Mouse (Mus musculus): ENCODE data around the gene Inpp4b. TPM values are rescaled to one million over a fixed set of nuclear protein-coding genes. Genes with fewer than 3 reads are reported as not detected.
"Not testable (repeated sequence)": the region's sequence is repeated elsewhere in the genome, so short reads cannot be mapped to it uniquely, and the experiment has no call there.

The Inpp4b gene
- polyA plus RNA-seq, 1 experiment from 2014 or later: 11.4 TPM

DNA sequence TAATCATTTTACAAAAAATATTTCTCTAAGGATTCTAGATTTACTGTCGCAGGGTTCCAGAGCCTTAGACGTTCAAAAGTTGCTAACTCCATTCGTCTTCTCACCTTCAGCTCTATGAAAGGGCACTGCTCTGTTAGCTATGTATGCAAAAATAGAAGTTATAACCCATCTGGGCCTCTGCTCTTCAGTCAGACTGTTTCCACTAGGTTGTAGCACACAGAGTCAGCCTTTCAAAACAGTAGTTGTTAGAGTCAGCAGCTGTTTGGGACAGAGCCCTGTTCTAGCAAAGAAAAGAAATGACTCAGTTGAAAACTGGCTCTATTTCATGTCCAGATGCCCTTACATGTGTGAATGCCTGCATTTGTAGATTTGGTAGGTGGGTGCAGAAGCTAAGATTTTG is 442.4 kb downstream of the Inpp4b start:
- no peaks in the 10 kb centered on the region for H3K4me1 ChIP-seq (replicated peaks; ENCODE audit: control insufficient read depth, insufficient read depth, low read length)
- no peak for ATAC-seq (ENCODE audit: low FRiP score)
- no peaks in the 10 kb centered on the region for H3K27me3 ChIP-seq (ENCODE audit: control insufficient read depth, insufficient read depth, low read length)
- 91% methylated on average over 3 of the region's 3 CpGs for WGBS
- no peaks in the 10 kb centered on the region for H3K9me3 ChIP-seq (ENCODE audit: control insufficient read depth, low read length)
- DNase-seq (ENCODE audit: low spot score): no peak
- H3K27ac ChIP-seq: no peak overlapping the region
- H3K4me3 ChIP-seq (replicated peaks; ENCODE audit: low read length): no peak overlapping the region
- no peak overlapping the region for H3K9ac ChIP-seq
- no peak overlapping the region for H3K4me2 ChIP-seq (replicated peaks)
- no peaks in the 10 kb centered on the region for H3K36me3 ChIP-seq (replicated peaks; ENCODE audit: control insufficient read depth, insufficient read depth)

DNA sequence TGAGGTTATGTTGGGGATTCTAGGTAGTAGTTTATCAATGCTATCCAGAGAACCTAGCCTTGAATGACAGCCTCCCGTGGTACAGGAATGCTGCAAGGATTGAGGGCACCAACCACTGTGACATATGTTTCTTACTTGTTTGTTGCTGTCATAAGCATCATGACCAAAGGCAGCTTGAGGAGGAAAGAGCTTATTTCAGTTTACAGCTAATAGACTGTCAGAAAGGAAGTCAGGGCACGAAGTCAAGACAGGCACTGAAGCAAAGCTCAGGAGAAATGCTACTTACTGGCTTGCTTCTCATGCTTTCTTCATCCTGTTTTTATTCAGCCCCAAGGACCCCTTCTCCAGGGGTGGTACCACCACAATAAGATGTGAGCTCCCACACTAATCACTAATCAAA is 446.1 kb downstream of the Inpp4b start:
- 75% methylated on average over 2 of the region's 2 CpGs for WGBS
- H3K27me3 ChIP-seq (ENCODE audit: control insufficient read depth, insufficient read depth, low read length): no peaks in the 10 kb centered on the region
- no peaks in the 10 kb centered on the region for H3K4me1 ChIP-seq (replicated peaks; ENCODE audit: control insufficient read depth, insufficient read depth, low read length)
- no peak overlapping the region for H3K9ac ChIP-seq
- ATAC-seq (ENCODE audit: low FRiP score) (no peak), DNase-seq (ENCODE audit: low spot score) (no peak)
- no peak overlapping the region for H3K4me3 ChIP-seq (replicated peaks; ENCODE audit: low read length)
- H3K9me3 ChIP-seq (ENCODE audit: control insufficient read depth, low read length): no peaks in the 10 kb centered on the region
- no peaks in the 10 kb centered on the region for H3K36me3 ChIP-seq (replicated peaks; ENCODE audit: control insufficient read depth, insufficient read depth)
- H3K27ac ChIP-seq: no peak overlapping the region
- H3K4me2 ChIP-seq (replicated peaks): no peak overlapping the region

DNA sequence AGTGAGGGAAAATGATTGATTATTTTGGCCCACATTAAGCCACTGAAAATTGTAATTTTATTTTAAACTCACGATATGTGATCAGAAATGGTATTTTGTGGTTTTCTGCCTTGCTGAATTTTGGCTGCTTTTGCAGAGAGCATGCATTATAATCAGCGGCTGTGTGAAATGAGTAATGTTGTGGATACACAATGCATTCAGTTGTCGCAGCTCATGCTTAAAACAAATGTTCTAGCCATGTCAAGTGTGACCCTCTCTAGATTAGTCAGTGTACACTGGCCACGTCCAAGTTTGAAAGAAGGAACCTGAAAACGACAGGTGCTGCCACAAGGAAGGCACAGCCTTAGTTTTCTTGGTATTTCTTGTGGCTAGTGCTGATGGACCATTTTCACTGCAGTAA is 450.3 kb downstream of the Inpp4b start:
- Histone ChIP-seq H3K36me3 (replicated peaks; ENCODE audit: control insufficient read depth, insufficient read depth) (no peaks in the 10 kb centered on the region), H3K4me2 (replicated peaks) (no peak overlapping the region), H3K4me3 (replicated peaks; ENCODE audit: low read length) (no peak overlapping the region), H3K4me1 (replicated peaks; ENCODE audit: control insufficient read depth, insufficient read depth, low read length) (no peaks in the 10 kb centered on the region), H3K9me3 (ENCODE audit: control insufficient read depth, low read length) (no peaks in the 10 kb centered on the region), H3K27ac (no peak overlapping the region), H3K27me3 (ENCODE audit: control insufficient read depth, insufficient read depth, low read length) (no peaks in the 10 kb centered on the region), H3K9ac (no peak overlapping the region)
- 60% methylated on average over 5 of the region's 5 CpGs for WGBS
- no peak for DNase-seq (ENCODE audit: low spot score)
- no peak for ATAC-seq (ENCODE audit: low FRiP score)

DNA sequence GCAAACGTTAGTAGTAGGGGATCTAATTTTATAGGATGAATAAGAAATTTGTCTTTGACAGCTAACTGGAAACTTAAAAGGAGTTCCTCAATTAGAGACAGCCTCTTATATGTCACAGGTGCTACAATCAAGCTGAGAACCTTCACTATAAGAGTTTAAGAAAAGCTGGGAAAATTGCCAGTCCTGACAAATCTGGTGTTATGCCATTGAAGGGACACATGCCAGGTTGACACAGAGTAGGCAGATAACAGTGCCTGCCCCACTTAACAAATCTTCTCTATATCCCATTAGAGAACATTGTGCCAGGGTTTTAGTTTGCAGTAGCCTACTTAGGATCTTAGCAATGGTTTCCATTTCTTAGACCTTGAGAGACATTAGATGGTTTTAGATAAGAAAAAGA is 456.1 kb downstream of the Inpp4b start:
- H3K4me1 ChIP-seq (replicated peaks; ENCODE audit: control insufficient read depth, insufficient read depth, low read length): no peaks in the 10 kb centered on the region
- H3K4me2 ChIP-seq (replicated peaks): no peak overlapping the region
- no peaks in the 10 kb centered on the region for H3K27me3 ChIP-seq (ENCODE audit: control insufficient read depth, insufficient read depth, low read length)
- no peak overlapping the region for H3K9ac ChIP-seq
- no peaks in the 10 kb centered on the region for H3K9me3 ChIP-seq (ENCODE audit: control insufficient read depth, low read length)
- ATAC-seq (ENCODE audit: low FRiP score): no peak
- WGBS: 69% methylated on average over 1 of the region's 1 CpGs
- DNase-seq (ENCODE audit: low spot score): no peak
- H3K27ac ChIP-seq: no peak overlapping the region
- H3K36me3 ChIP-seq (replicated peaks; ENCODE audit: control insufficient read depth, insufficient read depth): no peaks in the 10 kb centered on the region
- H3K4me3 ChIP-seq (replicated peaks; ENCODE audit: low read length): no peak overlapping the region

DNA sequence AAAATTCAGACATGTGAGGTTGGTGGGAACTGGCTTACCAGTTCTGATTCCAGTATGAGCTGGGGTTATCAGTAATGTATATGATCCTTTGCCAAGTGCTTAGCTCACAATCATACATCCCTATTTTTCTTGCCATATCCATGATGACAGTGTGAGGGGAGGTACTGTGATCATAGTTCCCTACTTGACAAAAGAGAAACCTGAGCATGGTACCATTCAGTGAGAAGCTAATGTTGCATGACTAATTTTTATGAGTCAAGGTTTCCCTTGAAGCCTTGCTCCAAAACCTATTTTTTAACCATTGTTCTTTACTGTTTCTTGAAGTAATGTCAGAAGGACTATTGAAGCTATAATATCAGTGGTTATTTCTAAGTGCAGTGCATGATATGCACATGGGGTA is 458.4 kb downstream of the Inpp4b start:
- Histone ChIP-seq H3K27ac (no peak overlapping the region), H3K4me2 (replicated peaks) (no peak overlapping the region), H3K27me3 (ENCODE audit: control insufficient read depth, insufficient read depth, low read length) (no peaks in the 10 kb centered on the region), H3K9me3 (ENCODE audit: control insufficient read depth, low read length) (no peaks in the 10 kb centered on the region), H3K9ac (no peak overlapping the region), H3K4me1 (replicated peaks; ENCODE audit: control insufficient read depth, insufficient read depth, low read length) (no peaks in the 10 kb centered on the region), H3K4me3 (replicated peaks; ENCODE audit: low read length) (no peak overlapping the region), H3K36me3 (replicated peaks; ENCODE audit: control insufficient read depth, insufficient read depth) (no peaks in the 10 kb centered on the region)
- no peak for DNase-seq (ENCODE audit: low spot score)
- ATAC-seq (ENCODE audit: low FRiP score): no peak

DNA sequence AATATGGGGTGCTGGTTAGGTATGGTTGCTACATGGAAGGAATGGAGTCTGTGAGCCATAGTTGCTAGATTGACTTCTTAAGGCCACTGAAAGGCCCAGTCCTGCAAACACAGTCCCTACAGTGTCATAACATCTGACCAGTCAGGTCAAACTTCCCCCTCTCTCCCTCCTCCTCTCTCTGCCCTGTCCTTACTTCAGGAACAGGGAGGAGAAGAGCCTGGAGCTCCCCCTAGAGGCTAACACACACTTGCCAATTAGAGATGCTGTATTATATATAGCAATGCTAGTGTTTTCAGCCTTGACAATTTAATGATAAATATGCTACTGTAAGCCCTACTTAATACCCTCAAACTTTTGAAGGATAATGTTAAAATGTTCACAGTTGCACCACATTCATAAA is 464.4 kb downstream of the Inpp4b start:
- DNase-seq (ENCODE audit: low spot score): peak; percentile 86
- Histone ChIP-seq H3K27ac (no peak overlapping the region), H3K4me3 (replicated peaks; ENCODE audit: low read length) (no peak overlapping the region), H3K9ac (no peak overlapping the region), H3K9me3 (ENCODE audit: control insufficient read depth, low read length) (no peaks in the 10 kb centered on the region), H3K4me1 (replicated peaks; ENCODE audit: control insufficient read depth, insufficient read depth, low read length) (no peaks in the 10 kb centered on the region), H3K4me2 (replicated peaks) (no peak overlapping the region), H3K36me3 (replicated peaks; ENCODE audit: control insufficient read depth, insufficient read depth) (no peaks in the 10 kb centered on the region), H3K27me3 (ENCODE audit: control insufficient read depth, insufficient read depth, low read length) (no peaks in the 10 kb centered on the region)
- ATAC-seq (ENCODE audit: low FRiP score): peak; percentile 72

DNA sequence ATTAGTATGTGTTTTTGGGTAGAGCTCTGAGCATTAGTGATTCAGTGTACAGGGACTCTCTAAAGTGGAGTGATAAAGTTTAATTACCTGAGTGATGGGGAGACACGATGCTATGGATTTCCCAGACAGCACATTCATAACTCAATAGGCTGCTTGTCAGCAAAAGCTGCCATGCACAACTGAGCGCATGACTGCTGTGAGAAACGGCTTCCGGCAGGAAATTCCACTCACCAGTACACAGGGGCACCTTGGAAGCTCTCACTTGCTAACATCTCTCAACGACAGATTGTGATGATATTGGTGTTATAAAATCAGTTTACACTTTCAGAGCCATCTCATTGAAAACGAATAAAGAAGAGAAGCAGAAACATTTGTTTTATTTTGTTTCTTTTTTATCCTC is 465.2 kb downstream of the Inpp4b start:
- WGBS: 50% methylated on average over 6 of the region's 6 CpGs
- Histone ChIP-seq H3K9me3 (ENCODE audit: control insufficient read depth, low read length) (no peaks in the 10 kb centered on the region), H3K4me3 (replicated peaks; ENCODE audit: low read length) (no peak overlapping the region), H3K4me1 (replicated peaks; ENCODE audit: control insufficient read depth, insufficient read depth, low read length) (no peaks in the 10 kb centered on the region), H3K27ac (no peak overlapping the region), H3K36me3 (replicated peaks; ENCODE audit: control insufficient read depth, insufficient read depth) (no peaks in the 10 kb centered on the region), H3K27me3 (ENCODE audit: control insufficient read depth, insufficient read depth, low read length) (no peaks in the 10 kb centered on the region), H3K4me2 (replicated peaks) (no peak overlapping the region), H3K9ac (no peak overlapping the region)
- DNase-seq (ENCODE audit: low spot score) (no peak), ATAC-seq (ENCODE audit: low FRiP score) (no peak)

DNA sequence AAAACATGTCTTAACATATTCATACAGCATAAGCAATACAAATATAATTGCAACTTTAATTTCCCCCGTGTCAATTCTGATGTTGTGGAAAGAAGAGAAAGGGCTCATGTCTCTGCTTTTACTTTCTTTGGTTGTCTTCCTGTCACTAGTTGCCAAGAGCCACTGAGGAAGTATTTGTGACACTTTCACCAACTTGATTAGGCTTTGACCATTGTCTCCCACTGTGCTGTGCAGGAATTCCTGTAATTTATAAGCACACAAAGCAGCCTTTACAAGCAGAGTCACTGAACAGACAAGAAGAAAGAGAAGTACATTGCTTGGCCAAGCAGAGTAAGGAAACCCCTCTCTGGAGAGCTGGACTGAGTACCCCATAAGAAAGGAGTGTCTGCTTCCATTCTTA is 466.1 kb downstream of the Inpp4b start:
- WGBS: 86% methylated on average over 1 of the region's 1 CpGs
- H3K9me3 ChIP-seq (ENCODE audit: control insufficient read depth, low read length): no peaks in the 10 kb centered on the region
- no peak for ATAC-seq (ENCODE audit: low FRiP score)
- no peak overlapping the region for H3K4me2 ChIP-seq (replicated peaks)
- no peak overlapping the region for H3K9ac ChIP-seq
- no peak overlapping the region for H3K4me3 ChIP-seq (replicated peaks; ENCODE audit: low read length)
- no peaks in the 10 kb centered on the region for H3K27me3 ChIP-seq (ENCODE audit: control insufficient read depth, insufficient read depth, low read length)
- no peak for DNase-seq (ENCODE audit: low spot score)
- H3K4me1 ChIP-seq (replicated peaks; ENCODE audit: control insufficient read depth, insufficient read depth, low read length): no peaks in the 10 kb centered on the region
- no peak overlapping the region for H3K27ac ChIP-seq
- no peaks in the 10 kb centered on the region for H3K36me3 ChIP-seq (replicated peaks; ENCODE audit: control insufficient read depth, insufficient read depth)

DNA sequence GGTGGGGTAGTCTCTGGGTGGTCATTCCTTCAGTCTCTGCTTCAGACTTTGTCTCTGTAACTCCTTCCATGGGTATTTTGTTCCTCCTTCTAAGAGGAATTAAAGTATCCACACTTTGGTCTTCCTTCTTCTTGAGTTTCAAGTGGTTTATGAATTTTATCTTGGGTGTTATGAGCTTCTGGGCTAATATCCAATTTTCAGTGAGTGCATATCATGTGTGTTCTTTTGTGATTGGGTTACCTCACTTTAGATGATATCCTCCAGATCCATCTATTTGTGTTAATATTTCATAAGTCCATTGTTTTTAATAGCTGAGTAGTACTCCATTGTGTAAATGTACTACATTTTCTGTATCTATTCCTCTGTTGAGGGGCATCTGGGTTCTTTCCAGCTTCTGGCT is 467.1 kb downstream of the Inpp4b start:
- not testable (repeated sequence) for ATAC-seq (ENCODE audit: low FRiP score); H3K9me3 ChIP-seq (ENCODE audit: control insufficient read depth, low read length); H3K27me3 ChIP-seq (ENCODE audit: control insufficient read depth, insufficient read depth, low read length); H3K4me3 ChIP-seq (replicated peaks; ENCODE audit: low read length); H3K9ac ChIP-seq; H3K4me2 ChIP-seq (replicated peaks); H3K4me1 ChIP-seq (replicated peaks; ENCODE audit: control insufficient read depth, insufficient read depth, low read length); DNase-seq (ENCODE audit: low spot score); H3K27ac ChIP-seq; H3K36me3 ChIP-seq (replicated peaks; ENCODE audit: control insufficient read depth, insufficient read depth)

DNA sequence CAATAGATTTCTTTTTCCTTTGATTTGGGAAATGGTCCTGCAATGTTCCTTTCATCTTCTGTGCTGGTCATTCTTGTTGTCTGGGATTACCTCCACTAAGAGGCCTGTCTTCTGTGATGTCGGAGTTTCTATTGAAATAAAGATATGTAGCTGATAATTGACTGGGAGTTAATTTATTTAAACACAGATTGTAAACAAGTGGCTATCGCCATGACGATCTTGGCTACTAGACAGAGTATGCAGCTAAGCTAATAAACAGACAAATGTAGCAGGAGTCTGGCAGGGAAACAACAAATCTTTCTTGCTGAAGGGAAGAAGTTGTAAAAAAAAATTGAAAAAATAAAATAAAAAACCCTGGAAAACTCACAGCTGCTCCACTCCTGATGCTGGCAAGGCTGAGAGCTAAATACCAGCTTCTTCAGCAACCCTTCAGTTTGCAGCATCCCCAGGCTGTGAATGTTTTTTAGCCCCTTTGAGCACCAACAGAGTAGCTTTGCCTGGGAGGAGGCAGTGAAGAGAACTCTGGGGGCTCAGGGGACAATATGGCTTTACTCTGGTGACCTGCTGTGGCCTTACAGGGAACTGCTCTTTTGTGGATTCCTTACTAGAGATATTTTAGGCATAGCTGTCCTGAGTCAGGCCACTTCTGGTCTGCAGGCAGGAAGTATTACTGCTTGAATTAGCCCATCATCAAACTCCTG is 469.8 kb downstream of the Inpp4b start:
- H3K4me1 ChIP-seq (replicated peaks; ENCODE audit: control insufficient read depth, insufficient read depth, low read length): no peaks in the 10 kb centered on the region
- H3K27me3 ChIP-seq (ENCODE audit: control insufficient read depth, insufficient read depth, low read length): no peaks in the 10 kb centered on the region
- 15% methylated on average over 3 of the region's 3 CpGs for WGBS
- DNase-seq (ENCODE audit: low spot score): peak; percentile 64
- no peaks in the 10 kb centered on the region for H3K36me3 ChIP-seq (replicated peaks; ENCODE audit: control insufficient read depth, insufficient read depth)
- no peak overlapping the region for H3K4me3 ChIP-seq (replicated peaks; ENCODE audit: low read length)
- ATAC-seq (ENCODE audit: low FRiP score): peak; percentile 82
- no peak overlapping the region for H3K9ac ChIP-seq
- H3K4me2 ChIP-seq (replicated peaks): no peak overlapping the region
- H3K27ac ChIP-seq: no peak overlapping the region
- no peaks in the 10 kb centered on the region for H3K9me3 ChIP-seq (ENCODE audit: control insufficient read depth, low read length)

Measured in hindbrain, embryonic 14.5 days (tissue).